Mouse (Mus musculus): ENCODE measurements around the gene Asrgl1. TPM values are rescaled to one million over a fixed set of nuclear protein-coding genes. Genes with fewer than 3 reads are reported as not detected.

The Asrgl1 gene
- polyA plus RNA-seq, 1 experiment from 2014 or later, result 15.1 TPM

DNA sequence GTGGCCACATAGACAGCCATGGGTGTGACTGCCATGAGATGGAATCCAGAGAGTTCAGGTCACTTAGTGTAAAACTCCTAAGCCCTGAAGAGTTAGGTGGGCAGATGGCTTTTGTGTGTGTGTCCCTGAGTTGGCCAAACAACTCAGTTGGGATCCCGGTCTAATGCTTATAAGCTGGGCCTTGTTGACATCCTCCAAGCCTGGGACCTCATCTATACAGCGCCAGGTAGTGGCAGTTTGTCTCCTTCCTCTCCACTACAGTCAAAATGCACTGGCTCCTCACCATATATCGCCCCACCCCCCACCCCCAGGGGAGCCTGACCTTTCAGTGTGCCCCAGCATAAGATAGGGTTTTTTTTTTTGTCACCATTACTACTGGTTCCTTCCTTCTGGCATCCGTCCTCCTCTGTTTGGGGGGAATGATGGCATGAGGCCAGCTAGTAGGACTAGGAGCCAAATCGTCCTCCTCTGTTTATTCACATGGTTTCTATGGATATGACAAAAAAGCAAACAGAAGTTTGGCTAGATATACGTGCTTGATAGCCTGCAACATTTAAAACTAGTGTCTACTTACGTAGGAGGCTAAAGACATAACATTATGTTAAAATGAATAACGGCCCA, 65.6 kb downstream of the Asrgl1 start:
- Histone ChIP-seq H3K4me3 (ENCODE audit: low read length) (no peak overlapping the region), H3K9me3 (ENCODE audit: control insufficient read depth, low read length) (no peaks in the 10 kb centered on the region), H3K27ac (ENCODE audit: low read depth, low read length) (peak overlapping the region; percentile 73), H3K27me3 (ENCODE audit: control insufficient read depth, insufficient read depth, low read length) (no peaks in the 10 kb centered on the region), H3K36me3 (ENCODE audit: control insufficient read depth, insufficient read depth, low read length) (no peaks in the 10 kb centered on the region), H3K4me2 (replicated peaks; ENCODE audit: low read depth, low read length) (no peak overlapping the region), H3K9ac (ENCODE audit: low read depth, low read length) (no peak overlapping the region), H3K4me1 (ENCODE audit: control insufficient read depth, insufficient read depth, low read length) (peaks cover 18% of the 10 kb centered on the region)
- ATAC-seq (ENCODE audit: low FRiP score, low TSS enrichment), result no peak
- 60% methylated on average over 8 of the region's 8 CpGs for WGBS

DNA sequence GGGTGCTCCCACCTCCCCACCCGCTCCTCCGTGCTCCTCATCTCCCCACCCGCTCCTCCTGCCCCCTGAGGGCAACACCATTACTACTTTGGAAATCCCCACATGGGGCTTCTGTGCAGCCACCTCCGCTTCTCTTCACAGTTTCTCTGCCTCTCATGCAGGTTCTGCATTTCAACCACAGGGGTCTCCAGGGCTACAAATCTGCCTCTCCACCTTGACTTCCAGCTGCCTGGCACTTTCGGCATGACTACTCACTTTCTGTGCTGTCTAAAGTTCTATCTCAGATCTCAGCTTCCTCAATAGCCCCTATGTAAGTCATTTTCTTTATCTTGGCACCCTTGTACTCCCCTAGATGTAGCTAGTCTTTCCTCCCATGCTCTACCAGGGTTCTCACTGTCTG, 68.1 kb downstream of the Asrgl1 start:
- Histone ChIP-seq H3K4me1 (ENCODE audit: control insufficient read depth, insufficient read depth, low read length) (peaks cover 18% of the 10 kb centered on the region), H3K4me2 (replicated peaks; ENCODE audit: low read depth, low read length) (no peak overlapping the region), H3K9me3 (ENCODE audit: control insufficient read depth, low read length) (no peaks in the 10 kb centered on the region), H3K4me3 (ENCODE audit: low read length) (no peak overlapping the region), H3K27me3 (ENCODE audit: control insufficient read depth, insufficient read depth, low read length) (no peaks in the 10 kb centered on the region), H3K9ac (ENCODE audit: low read depth, low read length) (no peak overlapping the region), H3K27ac (ENCODE audit: low read depth, low read length) (no peak overlapping the region), H3K36me3 (ENCODE audit: control insufficient read depth, insufficient read depth, low read length) (no peaks in the 10 kb centered on the region)
- WGBS, result 77% methylated on average over 5 of the region's 5 CpGs
- no peak for ATAC-seq (ENCODE audit: low FRiP score, low TSS enrichment)

DNA sequence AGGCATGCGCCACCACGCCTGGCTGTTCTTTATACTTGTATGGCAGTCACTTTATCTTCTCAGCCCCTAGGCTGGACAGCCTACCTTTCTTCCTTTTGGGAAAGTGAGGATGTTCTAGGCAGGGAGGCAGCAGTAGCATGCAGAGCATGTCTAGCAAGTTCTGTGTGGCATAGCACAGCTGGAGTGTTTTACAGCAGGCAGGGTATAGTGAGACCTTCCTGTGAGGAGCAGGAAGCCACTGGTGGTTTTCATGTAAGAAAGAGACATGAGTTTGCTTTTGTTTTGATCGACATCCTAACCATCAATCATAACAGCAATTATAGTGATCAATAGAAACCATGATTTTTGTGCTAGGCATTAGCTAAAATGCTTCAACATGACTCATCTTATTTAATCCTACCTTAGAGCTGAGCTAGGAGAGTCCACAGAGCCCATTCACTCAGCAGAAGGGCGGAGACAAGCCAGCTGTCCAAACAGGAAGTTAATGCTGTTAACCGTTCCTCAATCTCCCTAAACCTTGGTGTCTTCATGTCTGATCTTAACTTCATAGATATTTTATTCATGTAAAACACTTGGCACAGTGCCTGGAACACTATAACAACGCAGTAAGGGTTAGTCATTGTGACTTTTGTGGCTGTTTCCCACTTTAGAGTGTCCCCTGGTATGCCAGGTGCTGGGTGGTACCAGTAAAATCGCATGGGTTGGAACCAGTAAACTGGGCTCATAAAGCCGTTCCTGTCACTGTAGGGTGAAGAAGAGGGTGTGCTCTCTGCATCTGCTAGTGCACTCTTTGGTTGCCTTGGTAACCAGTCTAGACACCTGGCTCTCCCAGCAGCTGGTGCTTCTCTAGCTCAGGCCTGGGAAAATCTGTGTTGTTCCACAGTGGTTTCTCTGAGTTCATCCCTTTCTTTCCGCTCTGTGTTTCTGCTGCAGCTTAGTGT, 69.5 kb downstream of the Asrgl1 start:
- H3K4me3 ChIP-seq (ENCODE audit: low read length), result no peak overlapping the region
- no peaks in the 10 kb centered on the region for H3K36me3 ChIP-seq (ENCODE audit: control insufficient read depth, insufficient read depth, low read length)
- H3K9me3 ChIP-seq (ENCODE audit: control insufficient read depth, low read length), result no peaks in the 10 kb centered on the region
- peak; percentile 75 for ATAC-seq (ENCODE audit: low FRiP score, low TSS enrichment)
- H3K27ac ChIP-seq (ENCODE audit: low read depth, low read length), result peak overlapping the region; percentile 7; the same call in 1 of the 2 replicates
- H3K4me1 ChIP-seq (ENCODE audit: control insufficient read depth, insufficient read depth, low read length), result peaks cover 18% of the 10 kb centered on the region
- no peak overlapping the region for H3K9ac ChIP-seq (ENCODE audit: low read depth, low read length)
- 41% methylated on average over 9 of the region's 9 CpGs for WGBS
- no peak overlapping the region for H3K4me2 ChIP-seq (replicated peaks; ENCODE audit: low read depth, low read length)
- no peaks in the 10 kb centered on the region for H3K27me3 ChIP-seq (ENCODE audit: control insufficient read depth, insufficient read depth, low read length)

DNA sequence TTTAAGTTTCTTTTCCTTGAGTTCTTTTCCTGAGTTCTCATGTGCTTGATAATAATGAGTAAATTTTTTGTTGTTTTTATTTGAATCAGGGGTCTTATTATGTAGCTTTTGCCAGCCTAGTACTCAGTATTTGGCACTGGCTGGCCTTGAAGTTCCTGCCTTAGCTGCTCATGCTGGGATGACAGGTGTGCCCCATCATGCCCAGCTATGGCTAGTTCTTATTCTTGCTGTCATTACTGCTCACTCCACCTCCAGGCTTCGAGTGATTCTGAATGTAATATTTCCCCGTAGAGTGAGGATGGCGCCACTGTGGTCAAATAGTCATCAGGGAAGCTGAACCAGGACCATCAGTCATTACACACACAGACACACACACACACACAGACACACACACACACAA, 71.6 kb downstream of the Asrgl1 start:
- H3K9me3 ChIP-seq (ENCODE audit: control insufficient read depth, low read length), result no peaks in the 10 kb centered on the region
- ATAC-seq (ENCODE audit: low FRiP score, low TSS enrichment), result no peak
- H3K4me1 ChIP-seq (ENCODE audit: control insufficient read depth, insufficient read depth, low read length), result peaks cover 8% of the 10 kb centered on the region
- H3K9ac ChIP-seq (ENCODE audit: low read depth, low read length), result no peak overlapping the region
- no peak overlapping the region for H3K4me2 ChIP-seq (replicated peaks; ENCODE audit: low read depth, low read length)
- WGBS, result 87% methylated on average over 3 of the region's 3 CpGs
- no peaks in the 10 kb centered on the region for H3K36me3 ChIP-seq (ENCODE audit: control insufficient read depth, insufficient read depth, low read length)
- no peak overlapping the region for H3K4me3 ChIP-seq (ENCODE audit: low read length)
- no peaks in the 10 kb centered on the region for H3K27me3 ChIP-seq (ENCODE audit: control insufficient read depth, insufficient read depth, low read length)
- H3K27ac ChIP-seq (ENCODE audit: low read depth, low read length), result no peak overlapping the region

DNA sequence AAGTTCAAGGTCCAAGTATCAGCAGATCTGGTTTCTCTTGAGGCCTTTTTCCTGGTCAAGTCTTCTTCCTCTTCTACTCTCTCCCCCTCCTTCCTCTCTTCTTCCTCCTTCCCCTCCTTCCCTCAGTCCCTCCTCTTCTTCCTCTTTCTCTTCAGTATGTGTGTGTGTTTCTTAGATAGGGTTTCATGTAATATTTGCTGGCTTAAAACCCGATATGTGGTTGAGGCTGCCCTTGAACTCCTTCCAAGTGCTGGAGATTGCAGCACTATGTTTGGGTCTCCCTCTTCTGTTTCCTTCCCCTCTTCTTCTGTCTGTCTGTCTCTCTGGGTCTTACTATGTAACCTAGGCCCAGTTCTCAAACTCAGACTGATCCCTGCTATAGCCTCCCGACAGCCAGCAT, 72.6 kb downstream of the Asrgl1 start:
- ATAC-seq (ENCODE audit: low FRiP score, low TSS enrichment), result no peak
- WGBS, result 86% methylated on average over 2 of the region's 2 CpGs
- H3K9ac ChIP-seq (ENCODE audit: low read depth, low read length), result no peak overlapping the region

DNA sequence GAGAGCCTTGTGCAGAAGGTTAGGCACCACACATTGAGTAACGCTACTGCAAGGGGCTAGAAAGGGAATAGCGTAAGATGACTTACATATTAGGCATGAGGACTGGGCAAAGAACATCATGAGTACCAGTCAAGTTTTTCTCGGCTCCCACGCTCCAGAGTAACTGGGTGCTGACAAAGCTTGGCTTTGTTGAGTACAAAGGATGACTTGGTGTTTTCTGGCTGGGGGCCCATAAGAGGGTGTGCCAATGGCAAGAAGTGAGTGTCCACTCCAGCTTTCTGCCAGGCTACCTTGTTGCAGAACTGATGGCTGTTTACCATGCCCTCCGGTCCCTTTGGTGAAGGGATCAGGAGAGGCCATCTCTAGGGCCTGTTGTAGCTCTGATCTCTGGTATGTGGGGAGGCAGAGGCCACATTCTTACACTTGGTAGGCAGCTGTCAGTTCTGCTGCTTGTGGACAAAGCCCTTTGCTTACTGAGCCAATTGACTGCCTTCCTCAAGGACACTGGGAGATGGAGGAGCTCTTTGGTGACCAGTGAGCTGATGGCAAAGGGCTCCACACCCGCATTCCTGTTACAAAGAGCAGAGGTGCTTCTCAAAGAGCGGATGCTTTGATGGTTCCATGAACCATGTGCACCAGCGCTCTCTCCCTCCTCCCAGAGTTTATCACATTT, 74.1 kb downstream of the Asrgl1 start:
- ATAC-seq (ENCODE audit: low FRiP score, low TSS enrichment), result no peak
- H3K4me3 ChIP-seq (ENCODE audit: low read length), result no peak overlapping the region
- H3K9me3 ChIP-seq (ENCODE audit: control insufficient read depth, low read length), result no peaks in the 10 kb centered on the region
- no peaks in the 10 kb centered on the region for H3K27me3 ChIP-seq (ENCODE audit: control insufficient read depth, insufficient read depth, low read length)
- no peak overlapping the region for H3K27ac ChIP-seq (ENCODE audit: low read depth, low read length)
- no peaks in the 10 kb centered on the region for H3K36me3 ChIP-seq (ENCODE audit: control insufficient read depth, insufficient read depth, low read length)
- H3K4me1 ChIP-seq (ENCODE audit: control insufficient read depth, insufficient read depth, low read length), result peaks cover 5% of the 10 kb centered on the region
- 92% methylated on average over 8 of the region's 8 CpGs for WGBS
- H3K4me2 ChIP-seq (replicated peaks; ENCODE audit: low read depth, low read length), result no peak overlapping the region
- H3K9ac ChIP-seq (ENCODE audit: low read depth, low read length), result no peak overlapping the region

More for the DNA sequence above, 72.6 kb downstream of the Asrgl1 start:
- Histone ChIP-seq H3K4me1 (ENCODE audit: control insufficient read depth, insufficient read depth, low read length) (peaks cover 8% of the 10 kb centered on the region), H3K27ac (ENCODE audit: low read depth, low read length) (no peak overlapping the region), H3K4me2 (replicated peaks; ENCODE audit: low read depth, low read length) (no peak overlapping the region), H3K36me3 (ENCODE audit: control insufficient read depth, insufficient read depth, low read length) (no peaks in the 10 kb centered on the region), H3K27me3 (ENCODE audit: control insufficient read depth, insufficient read depth, low read length) (no peaks in the 10 kb centered on the region), H3K4me3 (ENCODE audit: low read length) (no peak overlapping the region), H3K9me3 (ENCODE audit: control insufficient read depth, low read length) (no peaks in the 10 kb centered on the region)

DNA sequence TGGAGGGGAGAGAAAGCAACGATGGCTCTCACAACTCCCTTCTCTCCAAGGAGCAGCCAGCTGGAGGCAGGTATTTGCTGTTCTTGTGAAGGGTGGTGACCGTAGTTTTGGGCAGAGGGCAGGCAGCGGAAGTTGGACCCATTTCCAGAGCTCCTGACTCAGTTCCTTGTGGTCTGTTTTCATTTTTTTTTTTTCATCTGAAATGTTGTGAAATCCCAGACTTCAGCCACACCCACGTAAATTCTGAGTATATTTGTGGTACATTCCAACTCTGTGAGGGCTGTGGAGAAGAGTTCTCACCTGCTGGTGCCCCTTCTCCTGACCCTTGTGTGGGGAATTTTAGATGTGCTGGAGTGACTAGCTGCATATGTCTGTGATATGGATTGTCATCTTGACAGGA, 75.3 kb downstream of the Asrgl1 start:
- Histone ChIP-seq H3K27ac (ENCODE audit: low read depth, low read length) (no peak overlapping the region), H3K9me3 (ENCODE audit: control insufficient read depth, low read length) (no peaks in the 10 kb centered on the region), H3K9ac (ENCODE audit: low read depth, low read length) (no peak overlapping the region), H3K4me2 (replicated peaks; ENCODE audit: low read depth, low read length) (no peak overlapping the region), H3K4me3 (ENCODE audit: low read length) (no peak overlapping the region), H3K27me3 (ENCODE audit: control insufficient read depth, insufficient read depth, low read length) (no peaks in the 10 kb centered on the region), H3K4me1 (ENCODE audit: control insufficient read depth, insufficient read depth, low read length) (no peaks in the 10 kb centered on the region), H3K36me3 (ENCODE audit: control insufficient read depth, insufficient read depth, low read length) (no peaks in the 10 kb centered on the region)
- no peak for ATAC-seq (ENCODE audit: low FRiP score, low TSS enrichment)
- WGBS, result 79% methylated on average over 4 of the region's 4 CpGs

All from kidney, embryonic 14.5 days (tissue).